ENCODE assay signal across 10 mouse cellular contexts in genomic region chr15:62533233-62533632, GRCm38 (mm10).
DNase-seq lines count a peak whose midpoint lies in the region; ATAC-seq and TF ChIP-seq lines count a peak whose summit lies in the region.
"Had no signal": no experiment of that assay in that cellular context is flagged by ENCODE, and none has a peak within 500 bp of the region (broad histone marks: within the 10 kb centered on the region; RNA-seq: fewer than 3 reads in every experiment).

No protein-coding gene starts in this region.

- H3K9ac ChIP-seq in forebrain, embryonic 12.5 days = no peak overlapping the region
- H3K9ac ChIP-seq: forebrain, embryonic 13.5 days had no signal

- no peak for ATAC-seq in forebrain, embryonic 12.5 days (ENCODE audit: low FRiP score)
- ATAC-seq: forebrain, embryonic 13.5 days had no signal

- no peaks in the 10 kb centered on the region for H3K36me3 ChIP-seq in forebrain, embryonic 12.5 days (replicated peaks)

- intact Hi-C loops in left cerebral cortex, postnatal 4 days (cut with DNase I) = no loop called here
- intact Hi-C loops in gastrocnemius, adult 2 months (cut with DNase I) = no loop called here

- no peaks in the 10 kb centered on the region for H3K9me3 ChIP-seq in forebrain, embryonic 12.5 days
- H3K9me3 ChIP-seq: forebrain, embryonic 13.5 days had no signal

- TF ChIP-seq CTCF in gastrocnemius, adult 2 months (IDR thresholded peaks at IDR 0.05) = no peak

- H3K27ac ChIP-seq in gastrocnemius, adult 2 months = no peak overlapping the region
- H3K27ac ChIP-seq in forebrain, embryonic 12.5 days = no peak overlapping the region
- H3K27ac ChIP-seq: forebrain, embryonic 13.5 days; stomach, postnatal 0 days had no signal

- no peak overlapping the region for H3K4me3 ChIP-seq in gastrocnemius, adult 2 months
- H3K4me3 ChIP-seq in forebrain, embryonic 12.5 days (replicated peaks) = no peak overlapping the region
- H3K4me3 ChIP-seq: forebrain, embryonic 13.5 days had no signal

- H3K4me2 ChIP-seq in forebrain, embryonic 12.5 days = no peak overlapping the region
- H3K4me2 ChIP-seq: forebrain, embryonic 13.5 days had no signal

- H3K27me3 ChIP-seq in forebrain, embryonic 12.5 days = no peaks in the 10 kb centered on the region
- H3K27me3 ChIP-seq: forebrain, embryonic 13.5 days had no signal

- DNase-seq in left cerebral cortex, postnatal 4 days = peak; percentile 1
- no peak for DNase-seq in left cerebral cortex, adult 9 months (ENCODE audit: low spot score in 2 of 2)
- peak; percentile 50 for DNase-seq in adrenal gland, adult 2 months
- peak; percentile 19 for DNase-seq in gastrocnemius, adult 2 months
- peak; percentile 86 to 87 for DNase-seq in kidney, postnatal 36 days
- DNase-seq in embryo, embryonic 10.5 days (ENCODE audit: low spot score) = no peak
- DNase-seq: right cerebral cortex, postnatal 25 days had no signal

- H3K4me1 ChIP-seq in forebrain, embryonic 12.5 days = no peaks in the 10 kb centered on the region
- H3K4me1 ChIP-seq: forebrain, embryonic 13.5 days had no signal

- 87% methylated on average over 2 of the region's 2 CpGs for WGBS in forebrain, embryonic 12.5 days

Comparison
In these comparisons a context has a peak if more than half of its experiments do, and no peak if none do; other contexts are left out.
1. DNase-seq: peak in left cerebral cortex, postnatal 4 days (single experiment), adrenal gland, adult 2 months (single experiment), gastrocnemius, adult 2 months (single experiment) and kidney, postnatal 36 days (2 of 2); none in left cerebral cortex, adult 9 months (0 of 2) and embryo, embryonic 10.5 days (single experiment).